Mouse (Mus musculus) heart, postnatal 0 days (tissue): ENCODE results near the gene Ralgapa1. TPM values are rescaled to one million over a fixed set of nuclear protein-coding genes. Genes with fewer than 3 reads are reported as not detected.
"Not testable (repeated sequence)": the region's sequence is repeated elsewhere in the genome, so short reads cannot be mapped to it uniquely, and the experiment has no call there.

Experiments used
- ATAC-seq: fragments of 200-750 bp; cut with Nextera tagmentation; 2 replicates; pipeline ENCODE4 v1.8.0; 2017; ENCODE audit warnings: low read depth, moderate number of reproducible peaks, moderate library complexity; ENCODE audit not compliant: insufficient read depth
- DNase-seq: peaks from one replicate; pipeline ENCODE4 v3.0.0-alpha.2; 2016; ENCODE audit warnings: low spot score
- H3K27ac ChIP-seq: fragments of 300-500 bp; sonication (generic); 2 replicates; pipeline ENCODE4 v1.5.1; 2014; ENCODE audit warnings: low read depth, mild to moderate bottlenecking
- H3K27me3 ChIP-seq: fragments of 300-500 bp; sonication (generic); 2 replicates; pipeline ENCODE4 v1.6.1; 2014; ENCODE audit warnings: low read length, mixed read lengths; ENCODE audit not compliant: control insufficient read depth, insufficient read depth
- H3K36me3 ChIP-seq: fragments of 300-500 bp; sonication (generic); replicated peaks from 2 replicates; pipeline ENCODE4 v1.6.1; 2014; ENCODE audit warnings: low read length, mixed read lengths; ENCODE audit not compliant: control insufficient read depth, insufficient read depth
- H3K4me1 ChIP-seq: fragments of 300-500 bp; sonication (generic); 2 replicates; pipeline ENCODE4 v1.6.1; 2014; ENCODE audit warnings: antibody characterized with exemption; ENCODE audit not compliant: control insufficient read depth, insufficient read depth
- H3K4me2 ChIP-seq: fragments of 300-500 bp; sonication (generic); 2 replicates; pipeline ENCODE4 v1.6.1; 2014; ENCODE audit warnings: low read depth, mild to moderate bottlenecking, low read length, moderate library complexity
- H3K4me3 ChIP-seq: fragments of 300-500 bp; sonication (generic); 2 replicates; pipeline ENCODE4 v1.5.1; 2014; ENCODE audit warnings: low read depth, low read length
- H3K9ac ChIP-seq: fragments of 300-500 bp; sonication (generic); replicated peaks from 2 replicates; pipeline ENCODE4 v1.6.1; 2014; ENCODE audit warnings: low read depth, low read length, mixed read lengths
- H3K9me3 ChIP-seq: fragments of 300-500 bp; sonication (generic); replicated peaks from 2 replicates; pipeline ENCODE4 v1.6.1; 2016; ENCODE audit warnings: low read length; ENCODE audit not compliant: control insufficient read depth
- CTCF ChIP-seq: IDR thresholded peaks from 2 replicates; pipeline ENCODE4 v1.5.1; 2016; ENCODE audit warnings: antibody characterized with exemption, control low read depth, low read depth
- EP300 ChIP-seq: IDR thresholded peaks from 2 replicates; pipeline ENCODE4 v1.6.1; 2016; ENCODE audit warnings: antibody characterized with exemption, low read depth
- WGBS: fragments of 180-500 bp; shearing (Covaris S2); extraction: QIAGEN DNeasy Blood & Tissue Kit; methylation state at CpG from one replicate; pipeline ENCODE4 v1.1.7; 2014; 5-methylcytosine and 5-hydroxymethylcytosine counted together
- polyA plus RNA-seq: library from polyadenylated mRNA; unstranded; fragments of >200 nt; fragmentation: Nextera tagmentation; extraction: Ambion mirVana; gene quantifications from 2 replicates; pipeline ENCODE4 v1.2.1, GENCODE M21; 2015
- total RNA-seq: library from RNA; depleted of rRNA; stranded (reverse); fragments of >200 nt; gene quantifications from 2 replicates; pipeline ENCODE4 v1.2.3, GENCODE M21; 2014; ENCODE audit warnings: low replicate concordance

Ralgapa1 gene
- total and polyA plus RNA-seq, 2 experiments from 2014 or later: 12.4 to 53.1 TPM

- no peak overlapping the region for H3K27ac ChIP-seq
- DNase-seq: no peak
Measured at GRCm38 (mm10) chr12:55777356-55777755, 43.6 kb downstream of the Ralgapa1 start.

GRCm38 (mm10) chr12:55774316-55774715, 46.7 kb downstream of the Ralgapa1 start:
- 82% methylated on average over 3 of the region's 3 CpGs for WGBS
- Histone ChIP-seq H3K4me2 (no peak overlapping the region), H3K27me3 (no peaks in the 10 kb centered on the region), H3K4me3 (no peak overlapping the region), H3K9ac (no peak overlapping the region), H3K9me3 (no peaks in the 10 kb centered on the region), H3K27ac (no peak overlapping the region), H3K36me3 (peaks cover 23% of the 10 kb centered on the region), H3K4me1 (no peaks in the 10 kb centered on the region)
- ATAC-seq (no peak), DNase-seq (no peak)
- no peak for TF ChIP-seq EP300
- no peak for TF ChIP-seq CTCF

More at GRCm38 (mm10) chr12:55777356-55777755, 43.6 kb downstream of the Ralgapa1 start:
- Histone ChIP-seq H3K9ac (no peak overlapping the region), H3K4me3 (no peak overlapping the region), H3K27me3 (no peaks in the 10 kb centered on the region), H3K36me3 (peaks cover 15% of the 10 kb centered on the region), H3K9me3 (no peaks in the 10 kb centered on the region), H3K4me1 (no peaks in the 10 kb centered on the region), H3K4me2 (no peak overlapping the region)
- no peak for TF ChIP-seq EP300
- ATAC-seq: no peak

- WGBS: 76% methylated on average over 1 of the region's 1 CpGs
- H3K36me3 ChIP-seq: peaks cover 52% of the 10 kb centered on the region
Measured at GRCm38 (mm10) chr12:55720319-55720718, 100.6 kb downstream of the Ralgapa1 start.

GRCm38 (mm10) chr12:55705881-55706280, 115.1 kb downstream of the Ralgapa1 start:
- H3K4me1 ChIP-seq: no peaks in the 10 kb centered on the region
- ATAC-seq (no peak), DNase-seq (no peak)
- H3K9me3 ChIP-seq: no peaks in the 10 kb centered on the region
- no peak overlapping the region for H3K9ac ChIP-seq
- peaks cover 49% of the 10 kb centered on the region for H3K36me3 ChIP-seq
- no peak overlapping the region for H3K4me3 ChIP-seq
- no peak overlapping the region for H3K27ac ChIP-seq
- no peak for TF ChIP-seq EP300
- TF ChIP-seq CTCF: no peak
- no peak overlapping the region for H3K4me2 ChIP-seq
- H3K27me3 ChIP-seq: no peaks in the 10 kb centered on the region
- WGBS: 94% methylated on average over 4 of the region's 4 CpGs

More at GRCm38 (mm10) chr12:55720319-55720718, 100.6 kb downstream of the Ralgapa1 start:
- H3K9ac ChIP-seq: no peak overlapping the region
- H3K4me1 ChIP-seq: no peaks in the 10 kb centered on the region
- TF ChIP-seq CTCF (peak; percentile 72), EP300 (no peak)
- no peak overlapping the region for H3K27ac ChIP-seq
- no peaks in the 10 kb centered on the region for H3K9me3 ChIP-seq
- H3K27me3 ChIP-seq: no peaks in the 10 kb centered on the region
- no peak for ATAC-seq
- DNase-seq: peak; percentile 28
- no peak overlapping the region for H3K4me2 ChIP-seq
- H3K4me3 ChIP-seq: no peak overlapping the region

GRCm38 (mm10) chr12:55666699-55667098, 154.3 kb downstream of the Ralgapa1 start:
- Histone ChIP-seq H3K27ac (no peak overlapping the region), H3K4me2 (no peak overlapping the region), H3K9me3 (no peaks in the 10 kb centered on the region), H3K4me3 (no peak overlapping the region), H3K36me3 (peaks cover 33% of the 10 kb centered on the region), H3K4me1 (no peaks in the 10 kb centered on the region), H3K9ac (no peak overlapping the region), H3K27me3 (no peaks in the 10 kb centered on the region)
- TF ChIP-seq EP300: no peak
- no peak for TF ChIP-seq CTCF
- DNase-seq: no peak
- 89% methylated on average over 6 of the region's 6 CpGs for WGBS
- ATAC-seq: no peak

- H3K27ac ChIP-seq, H3K27me3 ChIP-seq, H3K4me1 ChIP-seq, H3K4me3 ChIP-seq, H3K9ac ChIP-seq, DNase-seq, H3K4me2 ChIP-seq, ATAC-seq, H3K9me3 ChIP-seq: not testable (repeated sequence)
- H3K36me3 ChIP-seq: peaks cover 46% of the 10 kb centered on the region
Measured at GRCm38 (mm10) chr12:55663194-55663593, 157.8 kb downstream of the Ralgapa1 start.
